Mouse (Mus musculus) B cell, adult 67 days (primary cell): ENCODE measurements around the gene Ldlrad3. TPM values are rescaled to one million over a fixed set of nuclear protein-coding genes. Genes with fewer than 3 reads are reported as not detected.

Source experiments
- total RNA-seq, 2 experiments: library from RNA; stranded (reverse); gene quantifications; 4 replicates each; pipeline ENCODE4 v1.2.4; 2023

Gene Ldlrad3
- total RNA-seq, result 1 to 10 TPM; 6.7 to 6.9 TPM

GRCm38 (mm10) chr2:102185951-102186561 lies at the start of gene Ldlrad3:
Ldlrad3 (minus strand) TSS chr2:102186385.

Other genes with a start within 250 kb of the Ldlrad3 start
- 10 to 100 TPM; 58.9 to 59.4 TPM for gene Trim44, start 221.4 kb upstream of the Ldlrad3 start, total RNA-seq